Mouse (Mus musculus): Measurements from ENCODE around the gene Wdr24. TPM values are rescaled to one million over a fixed set of nuclear protein-coding genes. Genes with fewer than 3 reads are reported as not detected.

Wdr24 gene
- polyA plus RNA-seq, 1 experiment, result 4.2 TPM

GRCm38 (mm10) chr17:25825984-25826570 is 2.6 kb downstream of the Wdr24 start:
- no peak for TF ChIP-seq GATA1 (IDR thresholded peaks at IDR 0.05; ENCODE audit: low read length)

DNA sequence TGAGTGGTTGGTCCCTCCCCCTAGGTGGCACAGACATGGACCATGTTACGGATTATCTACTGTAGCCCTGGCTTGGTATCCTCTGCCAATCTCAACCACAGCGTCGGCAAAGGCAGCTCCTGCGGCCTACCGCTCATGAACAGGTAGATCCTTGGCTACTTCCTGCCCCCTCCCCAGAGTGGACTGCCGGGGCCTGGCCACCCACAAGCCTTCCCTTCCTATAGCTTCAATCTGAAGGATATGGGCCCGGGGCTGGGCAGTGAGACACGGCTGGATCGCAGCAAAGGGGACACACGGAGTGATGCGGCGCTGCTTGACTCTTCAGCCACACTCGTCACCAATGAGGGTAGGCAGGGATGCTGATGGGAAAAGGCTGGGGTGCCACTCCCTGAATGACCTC is 3.6 kb downstream of the Wdr24 start:
- TF ChIP-seq GATA1 (IDR thresholded peaks at IDR 0.05; ENCODE audit: low read length), result no peak

DNA sequence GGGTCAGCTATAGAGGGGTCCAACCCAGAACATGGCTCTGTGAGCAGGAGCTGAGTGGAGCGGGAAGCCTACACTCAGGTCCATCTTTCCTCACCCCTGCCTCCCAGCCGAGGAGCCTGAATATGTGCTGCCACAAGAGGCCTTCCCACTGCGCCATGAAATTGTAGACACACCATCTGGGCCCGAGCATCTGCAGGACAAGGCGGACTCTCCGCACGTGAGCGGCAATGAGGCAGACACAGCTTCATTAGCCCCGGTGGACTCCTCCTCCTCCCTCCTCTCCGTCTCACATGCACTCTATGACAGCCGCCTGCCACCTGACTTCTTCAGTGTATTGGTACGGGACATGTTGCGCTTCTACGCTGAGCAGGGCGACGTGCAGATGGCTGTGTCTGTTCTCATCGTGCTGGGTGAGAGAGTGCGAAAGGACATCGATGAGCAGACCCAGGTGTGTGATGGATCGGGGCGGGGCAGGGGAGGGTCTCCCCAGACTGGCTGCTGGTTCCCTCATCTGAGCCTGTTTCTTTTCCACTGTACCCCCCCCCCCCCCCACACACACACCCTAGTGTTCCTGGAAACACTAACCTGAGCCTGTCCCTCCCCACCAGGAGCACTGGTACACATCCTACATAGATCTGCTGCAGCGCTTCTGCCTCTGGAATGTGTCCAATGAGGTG is 4.3 kb downstream of the Wdr24 start:
- no peak for TF ChIP-seq GATA1 (IDR thresholded peaks at IDR 0.05; ENCODE audit: low read length)

DNA sequence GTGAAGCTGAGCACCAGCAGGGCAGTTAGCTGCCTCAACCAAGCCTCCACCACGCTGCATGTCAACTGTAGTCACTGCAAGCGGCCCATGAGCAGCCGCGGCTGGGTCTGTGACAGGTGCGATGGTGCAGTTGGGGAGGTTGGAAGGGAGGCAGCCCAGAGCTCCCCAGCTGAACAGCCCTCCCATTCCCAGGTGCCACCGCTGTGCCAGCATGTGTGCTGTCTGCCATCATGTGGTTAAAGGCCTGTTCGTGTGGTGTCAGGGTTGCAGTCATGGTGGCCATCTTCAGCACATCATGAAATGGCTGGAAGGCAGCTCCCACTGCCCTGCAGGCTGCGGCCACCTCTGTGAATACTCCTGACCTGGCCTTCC is 4.8 kb downstream of the Wdr24 start:
- TF ChIP-seq GATA1 (IDR thresholded peaks at IDR 0.05; ENCODE audit: low read length), result no peak

DNA sequence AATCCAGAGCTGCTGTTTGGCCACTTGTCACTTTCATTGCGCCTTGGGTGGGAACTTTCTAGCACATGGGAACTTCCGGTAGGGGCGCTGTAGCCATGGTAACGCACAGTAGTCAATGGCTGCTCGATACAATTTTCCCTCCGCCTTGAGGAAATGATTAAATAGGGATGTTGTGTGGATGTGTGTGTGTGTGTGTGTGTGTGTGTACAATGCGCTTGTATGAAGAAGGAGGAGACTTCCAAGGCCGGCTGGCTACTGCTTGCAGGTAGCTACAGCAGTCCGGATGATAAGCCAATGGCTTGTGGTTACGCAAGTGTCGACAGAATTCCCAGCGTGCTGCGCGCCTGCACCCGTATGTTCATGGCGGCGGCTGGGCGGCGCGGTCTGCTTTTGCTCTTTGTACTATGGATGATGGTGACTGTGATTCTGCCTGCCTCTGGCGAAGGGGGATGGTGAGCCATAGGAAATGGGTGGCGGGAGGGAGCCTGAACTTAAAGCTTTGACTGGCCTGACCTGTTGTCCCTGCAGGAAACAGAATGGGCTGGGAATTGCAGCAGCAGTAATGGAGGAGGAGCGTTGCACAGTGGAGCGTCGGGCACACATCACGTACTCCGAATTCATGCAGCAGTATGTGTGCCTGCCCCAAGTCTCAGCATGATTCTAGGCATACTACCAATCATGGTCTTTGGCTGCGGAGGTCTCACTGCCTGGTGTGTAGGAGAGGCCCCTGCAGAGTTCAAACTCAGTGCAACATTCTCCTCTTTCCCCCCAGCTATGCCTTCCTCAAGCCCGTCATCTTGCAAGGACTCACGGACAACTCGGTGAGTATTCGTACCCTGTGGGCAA is 5.5 kb downstream of the Wdr24 start, which contains the start of gene Jmjd8:
Gene Jmjd8, plus strand, starts transcription at position 156 of the 846 bp plus-strand sequence.
- no peak for TF ChIP-seq GATA1 (IDR thresholded peaks at IDR 0.05; ENCODE audit: low read length)

DNA sequence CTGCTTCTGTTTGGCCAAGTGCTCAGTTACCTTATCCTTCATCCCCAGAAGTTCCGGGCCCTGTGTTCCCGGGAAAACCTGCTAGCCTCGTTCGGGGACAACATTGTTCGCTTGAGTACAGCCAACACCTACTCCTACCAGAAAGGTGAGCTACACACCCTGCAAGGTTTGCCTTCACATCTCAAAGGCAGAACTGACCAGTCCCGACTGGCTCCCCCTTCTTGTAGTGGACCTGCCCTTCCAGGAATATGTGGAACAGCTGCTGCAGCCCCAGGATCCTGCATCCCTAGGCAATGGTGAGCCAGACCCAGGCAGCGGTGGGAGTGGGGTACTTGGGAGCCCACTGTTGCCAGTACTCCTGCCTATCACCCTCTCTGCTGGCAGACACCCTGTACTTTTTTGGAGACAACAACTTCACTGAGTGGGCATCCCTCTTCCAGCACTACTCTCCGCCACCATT is 6.2 kb downstream of the Wdr24 start:
- no peak for TF ChIP-seq GATA1 (IDR thresholded peaks at IDR 0.05; ENCODE audit: low read length)

DNA sequence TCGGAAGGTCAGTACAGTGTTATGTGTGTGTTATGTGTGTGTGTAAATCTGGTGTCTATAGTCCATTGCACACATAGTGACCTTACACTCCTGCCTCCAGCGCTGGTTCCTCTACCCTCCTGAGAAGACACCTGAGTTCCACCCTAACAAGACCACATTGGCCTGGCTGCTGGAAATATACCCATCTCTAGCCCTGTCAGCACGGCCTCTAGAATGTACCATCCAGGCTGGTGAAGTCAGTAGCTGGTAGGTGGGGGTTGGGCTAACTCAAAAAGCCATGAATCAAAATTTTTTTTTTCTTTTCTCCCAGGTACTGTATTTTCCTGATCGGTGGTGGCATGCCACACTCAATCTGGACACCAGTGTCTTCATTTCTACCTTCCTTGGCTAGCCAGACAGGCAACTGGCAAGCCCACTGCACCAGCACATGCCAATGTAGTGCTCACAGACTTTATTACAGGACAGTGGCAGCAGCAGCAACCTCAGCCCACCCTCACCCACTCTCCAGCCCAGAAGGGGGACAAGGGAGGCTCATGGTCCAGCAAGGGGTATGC is 6.8 kb downstream of the Wdr24 start:
- TF ChIP-seq GATA1 (IDR thresholded peaks at IDR 0.05; ENCODE audit: low read length), result no peak

DNA sequence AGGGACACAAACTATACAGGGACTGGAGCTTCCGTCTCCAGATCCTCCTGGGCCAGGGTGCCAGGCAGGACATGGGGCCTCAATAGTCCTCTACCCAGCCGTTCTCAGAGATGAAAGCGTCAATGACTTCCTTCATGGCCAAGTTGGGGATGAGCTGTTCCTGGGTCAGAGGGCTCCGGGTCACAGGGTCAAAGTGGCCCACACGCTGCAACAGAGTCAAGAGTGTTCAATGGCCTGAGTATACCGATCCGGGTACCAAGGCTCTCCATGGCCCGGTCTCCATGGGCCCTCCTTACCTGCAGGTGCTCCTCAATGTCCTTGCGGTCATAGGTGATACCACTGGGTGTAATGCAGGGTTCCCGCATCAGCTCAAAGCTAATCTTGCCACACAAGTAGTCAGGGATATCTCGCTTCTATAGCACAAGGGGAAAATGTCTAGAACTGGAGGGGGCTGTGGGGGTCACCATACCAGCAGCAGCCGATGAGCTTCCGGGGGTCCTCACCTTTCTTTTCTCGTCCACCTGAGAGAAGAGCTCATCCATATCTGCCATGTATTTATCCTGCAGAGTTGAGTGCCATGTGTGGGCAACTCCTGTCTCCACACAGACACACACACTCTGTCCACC is 7.5 kb downstream of the Wdr24 start:
- TF ChIP-seq GATA1 (IDR thresholded peaks at IDR 0.05; ENCODE audit: low read length), result no peak

DNA sequence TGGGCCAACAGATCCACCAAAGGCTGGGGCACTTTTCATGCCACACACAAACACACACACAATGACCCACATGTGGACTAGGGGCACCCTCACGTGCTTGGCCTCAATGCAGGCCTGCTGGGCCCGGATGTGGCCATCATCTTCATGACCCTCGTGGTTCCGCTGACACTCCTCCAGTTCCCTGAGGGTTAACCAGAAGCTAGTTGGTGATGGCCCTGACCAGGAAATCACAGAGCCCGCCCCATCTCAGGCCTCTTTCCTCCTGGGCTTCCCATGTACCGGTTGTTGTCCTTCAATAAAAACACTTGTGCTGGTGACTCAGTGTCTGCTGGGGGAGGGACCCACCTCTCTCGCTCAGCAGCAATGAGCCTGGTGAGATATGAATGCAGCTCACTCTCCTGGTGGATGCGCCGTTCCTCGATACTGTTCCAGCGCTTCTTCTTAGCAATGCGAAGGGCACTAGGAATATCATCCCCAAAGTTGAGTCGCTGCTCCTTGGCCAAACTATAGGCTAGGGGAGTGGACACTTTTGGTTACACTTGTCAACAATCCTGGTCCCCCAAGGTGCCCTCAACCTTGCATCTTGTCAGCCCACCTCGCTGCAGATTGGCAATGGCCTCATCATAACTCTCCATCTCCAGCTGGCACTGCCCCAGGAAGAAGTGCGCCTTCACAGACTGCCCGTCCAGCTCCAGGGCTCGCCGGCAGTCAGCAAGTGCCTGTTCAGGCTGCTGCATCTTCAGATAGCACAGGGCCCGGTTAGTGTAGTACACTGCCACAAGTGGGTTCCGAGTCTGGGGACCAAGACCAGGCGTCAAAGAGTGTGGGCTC is 8.2 kb downstream of the Wdr24 start:
- no peak for TF ChIP-seq GATA1 (IDR thresholded peaks at IDR 0.05; ENCODE audit: low read length)

DNA sequence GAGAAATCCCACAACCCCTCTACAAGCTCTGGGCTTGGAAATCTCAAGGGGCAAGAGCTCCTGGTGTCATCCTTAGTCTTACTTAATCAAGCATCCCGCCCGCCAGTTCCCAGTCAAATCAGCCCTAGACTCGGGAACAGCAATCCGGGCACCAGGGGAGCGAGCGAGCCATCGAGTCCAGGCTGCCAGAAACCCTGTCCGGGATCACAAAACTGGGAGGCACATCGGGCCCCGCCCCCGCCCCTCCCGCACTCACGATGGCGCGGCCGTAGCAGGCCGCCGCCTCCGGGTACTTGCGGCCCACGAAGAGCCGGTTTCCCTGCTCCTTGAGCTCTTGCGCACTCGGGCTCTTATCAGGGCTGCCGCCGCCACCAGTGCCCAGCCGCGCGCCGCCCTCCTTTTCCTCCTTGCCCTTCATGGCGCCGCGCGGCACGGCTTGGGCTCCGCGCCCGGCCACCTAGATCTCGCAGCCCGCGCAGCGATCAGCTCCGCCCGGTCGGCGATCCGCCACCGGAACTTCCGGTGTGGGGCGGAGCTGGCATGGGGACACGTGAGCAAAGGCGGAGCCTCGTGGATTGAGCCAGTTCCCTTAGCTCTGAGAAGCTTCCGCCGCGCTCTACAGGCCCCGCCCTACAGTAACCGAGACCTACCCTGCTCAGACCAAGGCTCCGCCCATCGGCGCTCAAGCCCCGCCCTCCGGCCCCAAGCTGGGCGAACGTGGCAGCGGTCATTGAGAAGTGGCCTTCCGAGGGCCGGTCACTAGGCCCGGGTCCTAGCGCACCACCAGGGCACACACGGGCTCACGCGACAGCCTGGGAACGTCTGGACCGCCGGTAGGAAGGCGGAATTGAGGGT is 9.2 kb downstream of the Wdr24 start:
- TF ChIP-seq GATA1 (IDR thresholded peaks at IDR 0.05; ENCODE audit: low read length), result no peak

- TF ChIP-seq GATA1 (IDR thresholded peaks at IDR 0.05; ENCODE audit: low read length), result no peak
Measured at GRCm38 (mm10) chr17:25833291-25833663, 9.8 kb downstream of the Wdr24 start, which contains the start of gene Stub1. Gene Stub1 (minus strand): TSS chr17:25833404.

GRCm38 (mm10) chr17:25833961-25834594 is 10.7 kb downstream of the Wdr24 start:
- no peak for TF ChIP-seq GATA1 (IDR thresholded peaks at IDR 0.05; ENCODE audit: low read length)

- no peak for TF ChIP-seq GATA1 (IDR thresholded peaks at IDR 0.05; ENCODE audit: low read length)
Measured at GRCm38 (mm10) chr17:25834595-25835222, 11.3 kb downstream of the Wdr24 start.

Data from G1E-ER4 (cell line).